Mouse (Mus musculus): Measurements from ENCODE around the gene Ros1. TPM values are rescaled to one million over a fixed set of nuclear protein-coding genes. Genes with fewer than 3 reads are reported as not detected.
A peak's percentile ranks its signal among the peaks of the same experiment; 100 is the strongest.

Gene Ros1
- polyA plus RNA-seq, 1 experiment from 2014 or later, result not detected

DNA sequence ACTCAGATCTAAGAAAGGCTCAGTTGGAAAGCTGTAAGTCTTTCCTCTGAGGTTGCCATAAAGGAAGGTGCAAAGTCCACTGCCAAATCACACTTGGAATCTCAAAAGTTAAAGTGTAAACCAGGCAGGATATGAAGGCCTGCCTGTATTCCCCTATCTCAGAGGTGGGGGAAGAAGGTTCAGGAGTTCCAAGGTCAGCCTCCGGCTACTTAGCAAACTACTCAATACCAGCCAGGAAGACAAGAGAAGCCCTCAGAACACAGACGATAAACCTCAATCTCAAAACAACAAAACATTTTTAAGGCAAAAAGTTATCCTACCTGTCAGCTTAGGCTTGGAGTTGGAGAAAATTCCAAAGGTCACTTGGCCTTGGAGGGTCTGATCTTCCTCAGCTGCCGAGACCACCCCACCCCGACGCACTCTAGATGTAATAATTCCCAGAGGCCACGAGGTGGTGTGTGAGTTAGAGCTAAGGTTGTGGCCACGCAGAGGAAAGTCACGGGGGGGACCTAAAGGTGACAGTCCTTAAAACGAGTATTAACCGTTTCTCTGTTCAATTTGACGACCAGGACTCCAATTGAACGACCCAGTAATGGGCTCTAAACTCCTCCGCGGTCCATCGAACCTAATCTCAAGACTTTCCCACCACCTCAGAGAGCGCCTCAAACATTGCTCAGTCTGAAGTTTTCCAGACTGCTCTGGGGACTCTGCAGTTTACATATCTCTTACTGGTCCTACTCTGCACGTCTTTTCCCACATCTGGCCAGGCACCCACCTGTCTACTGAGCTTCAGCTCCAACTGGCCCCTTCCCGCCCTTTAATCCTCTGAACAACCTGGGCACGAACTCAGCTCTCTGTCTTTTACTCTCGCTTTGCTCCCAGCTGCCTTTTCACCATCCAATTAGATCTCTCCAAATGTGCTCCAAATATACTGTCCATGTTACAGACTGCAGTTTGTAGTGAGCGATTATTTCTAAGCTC is 37.4 kb upstream of the Ros1 start:
- WGBS, result 11% methylated on average over 21 of the region's 21 CpGs
- no peak overlapping the region for H3K27ac ChIP-seq (ENCODE audit: low read length)
- H3K9ac ChIP-seq (ENCODE audit: low read depth, low read length), result no peak overlapping the region
- no peaks in the 10 kb centered on the region for H3K9me3 ChIP-seq (replicated peaks; ENCODE audit: control insufficient read depth, low read length, poor library complexity, severe bottlenecking)
- ATAC-seq, result peak; percentile 39
- H3K27me3 ChIP-seq (ENCODE audit: control insufficient read depth, insufficient read depth, low read depth, low read length), result no peaks in the 10 kb centered on the region
- peak overlapping the region; percentile 82 for H3K4me2 ChIP-seq (ENCODE audit: low read length)
- H3K36me3 ChIP-seq (ENCODE audit: control insufficient read depth, insufficient read depth, low read length), result no peaks in the 10 kb centered on the region
- H3K4me3 ChIP-seq (ENCODE audit: low read depth, low read length), result peak overlapping the region; percentile 64
- peaks cover 6% of the 10 kb centered on the region; the same call in 1 of the 2 replicates for H3K4me1 ChIP-seq (ENCODE audit: control insufficient read depth, insufficient read depth, low read length)

DNA sequence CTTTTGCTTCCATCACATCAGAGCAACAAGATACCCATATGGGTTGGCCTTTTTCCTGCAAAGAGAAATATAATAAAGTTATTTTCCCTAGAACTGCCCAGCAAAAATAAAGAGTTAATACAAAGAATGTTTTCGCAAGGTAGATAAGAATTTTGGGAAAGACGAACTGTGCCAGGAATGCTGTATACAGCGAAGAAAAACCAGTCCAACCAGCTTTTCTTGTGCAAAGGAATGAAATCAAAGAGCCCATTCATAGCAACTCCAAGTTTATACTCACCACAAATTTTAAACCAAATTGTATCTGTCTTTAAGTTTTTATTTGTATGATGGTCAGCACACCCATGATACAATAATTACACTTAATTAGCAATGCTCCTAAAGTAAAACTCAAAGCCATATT is 24.6 kb upstream of the Ros1 start:
- WGBS, result 87% methylated on average over 3 of the region's 3 CpGs
- ATAC-seq, result no peak
- H3K4me3 ChIP-seq (ENCODE audit: low read depth, low read length), result no peak overlapping the region
- H3K9me3 ChIP-seq (replicated peaks; ENCODE audit: control insufficient read depth, low read length, poor library complexity, severe bottlenecking), result no peaks in the 10 kb centered on the region
- no peaks in the 10 kb centered on the region for H3K4me1 ChIP-seq (ENCODE audit: control insufficient read depth, insufficient read depth, low read length)
- H3K36me3 ChIP-seq (ENCODE audit: control insufficient read depth, insufficient read depth, low read length), result no peaks in the 10 kb centered on the region
- no peak overlapping the region for H3K4me2 ChIP-seq (ENCODE audit: low read length)
- no peak overlapping the region for H3K9ac ChIP-seq (ENCODE audit: low read depth, low read length)
- H3K27me3 ChIP-seq (ENCODE audit: control insufficient read depth, insufficient read depth, low read depth, low read length), result no peaks in the 10 kb centered on the region
- H3K27ac ChIP-seq (ENCODE audit: low read length), result no peak overlapping the region

DNA sequence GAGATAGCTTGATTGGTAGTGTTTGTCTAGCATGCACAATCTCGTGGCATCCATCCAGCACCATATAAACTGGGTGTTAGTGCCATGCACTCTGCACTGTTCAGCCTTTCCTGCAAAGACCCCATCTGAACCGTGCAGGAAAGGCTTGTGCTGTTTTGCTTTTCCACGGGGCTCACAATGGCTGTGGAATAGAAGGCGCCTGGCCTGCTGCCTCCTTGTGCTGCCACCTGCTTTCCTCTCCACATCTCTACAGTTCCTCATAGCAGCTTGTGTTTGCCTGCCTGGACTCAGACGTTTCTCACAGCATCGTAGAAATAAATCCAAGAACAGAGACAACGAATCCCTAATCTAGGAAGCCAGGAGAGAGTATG is 22.5 kb upstream of the Ros1 start:
- H3K9me3 ChIP-seq (replicated peaks; ENCODE audit: control insufficient read depth, low read length, poor library complexity, severe bottlenecking), result no peaks in the 10 kb centered on the region
- WGBS, result 52% methylated on average over 7 of the region's 7 CpGs
- peak; percentile 72 for ATAC-seq
- H3K36me3 ChIP-seq (ENCODE audit: control insufficient read depth, insufficient read depth, low read length), result no peaks in the 10 kb centered on the region
- H3K27me3 ChIP-seq (ENCODE audit: control insufficient read depth, insufficient read depth, low read depth, low read length), result no peaks in the 10 kb centered on the region
- no peaks in the 10 kb centered on the region for H3K4me1 ChIP-seq (ENCODE audit: control insufficient read depth, insufficient read depth, low read length)
- H3K9ac ChIP-seq (ENCODE audit: low read depth, low read length), result no peak overlapping the region
- H3K4me2 ChIP-seq (ENCODE audit: low read length), result no peak overlapping the region
- H3K4me3 ChIP-seq (ENCODE audit: low read depth, low read length), result no peak overlapping the region
- H3K27ac ChIP-seq (ENCODE audit: low read length), result no peak overlapping the region

DNA sequence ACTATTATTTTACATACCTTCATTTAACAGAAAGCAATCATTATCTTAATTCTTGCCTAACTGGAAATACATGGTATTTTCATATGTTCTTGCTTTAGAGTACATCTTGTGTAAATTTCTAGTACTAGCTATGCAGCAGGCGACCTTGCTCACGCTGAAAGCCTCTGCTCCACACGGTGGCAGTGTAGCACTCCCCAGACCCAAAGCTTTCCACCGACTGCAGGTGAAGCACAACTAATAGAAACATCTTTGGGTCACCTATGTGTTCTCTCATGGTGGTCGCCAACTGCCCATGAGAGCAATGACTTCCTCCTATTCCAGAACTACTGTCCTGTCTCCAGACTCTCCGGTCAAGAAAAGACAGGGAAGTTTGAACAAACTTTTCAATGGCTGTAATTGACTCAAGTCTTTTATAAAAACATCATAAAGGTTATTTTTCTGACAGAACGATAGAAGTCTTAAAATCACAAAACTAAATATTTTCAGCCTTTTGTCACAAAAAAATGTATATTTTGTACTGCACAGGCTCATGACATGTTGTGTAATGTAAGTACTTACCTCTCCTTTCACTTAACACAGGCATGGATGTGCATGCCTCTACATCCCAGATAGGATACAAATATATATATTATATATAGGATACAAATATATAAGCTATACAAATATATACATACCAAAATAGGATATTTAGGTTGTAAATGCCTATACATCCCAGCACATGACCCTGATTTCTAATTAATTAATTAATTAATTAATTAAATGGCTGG is 21.9 kb upstream of the Ros1 start:
- ATAC-seq, result peak; percentile 89
- H3K27ac ChIP-seq (ENCODE audit: low read length), result no peak overlapping the region
- 27% methylated on average over 7 of the region's 7 CpGs for WGBS
- H3K4me2 ChIP-seq (ENCODE audit: low read length), result no peak overlapping the region
- H3K4me3 ChIP-seq (ENCODE audit: low read depth, low read length), result no peak overlapping the region
- no peaks in the 10 kb centered on the region for H3K36me3 ChIP-seq (ENCODE audit: control insufficient read depth, insufficient read depth, low read length)
- no peaks in the 10 kb centered on the region for H3K9me3 ChIP-seq (replicated peaks; ENCODE audit: control insufficient read depth, low read length, poor library complexity, severe bottlenecking)
- no peaks in the 10 kb centered on the region for H3K27me3 ChIP-seq (ENCODE audit: control insufficient read depth, insufficient read depth, low read depth, low read length)
- no peaks in the 10 kb centered on the region for H3K4me1 ChIP-seq (ENCODE audit: control insufficient read depth, insufficient read depth, low read length)
- H3K9ac ChIP-seq (ENCODE audit: low read depth, low read length), result no peak overlapping the region

DNA sequence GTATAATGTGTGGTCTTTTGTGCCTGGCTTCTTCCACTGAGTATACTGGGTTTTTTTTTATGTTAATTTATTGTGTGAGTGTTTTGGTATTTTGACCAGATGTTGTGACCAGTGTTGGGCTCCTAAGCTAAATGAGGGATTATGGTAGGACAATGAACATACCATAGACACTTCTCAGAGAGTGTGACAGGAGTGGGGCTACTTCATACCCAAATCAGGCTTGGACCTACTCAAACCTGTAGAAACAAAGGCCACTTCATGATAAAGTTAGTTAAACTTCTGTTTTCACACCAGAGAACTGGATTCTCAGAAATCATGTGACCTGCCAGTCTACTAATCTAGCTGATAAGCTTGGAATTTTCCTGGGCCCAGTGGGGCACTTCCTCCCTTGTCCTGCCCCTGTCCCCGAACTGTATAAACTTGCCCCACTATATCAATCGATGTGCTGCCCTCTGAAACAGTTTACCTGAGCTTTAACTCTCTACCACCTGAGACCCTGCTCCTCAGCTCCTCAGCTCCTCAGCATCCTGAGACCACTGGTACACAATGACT is 20.3 kb upstream of the Ros1 start:
- H3K9ac ChIP-seq (ENCODE audit: low read depth, low read length), result no peak overlapping the region
- no peak overlapping the region for H3K27ac ChIP-seq (ENCODE audit: low read length)
- no peak overlapping the region for H3K4me2 ChIP-seq (ENCODE audit: low read length)
- H3K9me3 ChIP-seq (replicated peaks; ENCODE audit: control insufficient read depth, low read length, poor library complexity, severe bottlenecking), result no peaks in the 10 kb centered on the region
- no peaks in the 10 kb centered on the region for H3K36me3 ChIP-seq (ENCODE audit: control insufficient read depth, insufficient read depth, low read length)
- H3K4me3 ChIP-seq (ENCODE audit: low read depth, low read length), result no peak overlapping the region
- 75% methylated on average over 2 of the region's 2 CpGs for whole genome bisulfite sequencing
- no peak for ATAC-seq
- H3K27me3 ChIP-seq (ENCODE audit: control insufficient read depth, insufficient read depth, low read depth, low read length), result no peaks in the 10 kb centered on the region
- no peaks in the 10 kb centered on the region for H3K4me1 ChIP-seq (ENCODE audit: control insufficient read depth, insufficient read depth, low read length)

DNA sequence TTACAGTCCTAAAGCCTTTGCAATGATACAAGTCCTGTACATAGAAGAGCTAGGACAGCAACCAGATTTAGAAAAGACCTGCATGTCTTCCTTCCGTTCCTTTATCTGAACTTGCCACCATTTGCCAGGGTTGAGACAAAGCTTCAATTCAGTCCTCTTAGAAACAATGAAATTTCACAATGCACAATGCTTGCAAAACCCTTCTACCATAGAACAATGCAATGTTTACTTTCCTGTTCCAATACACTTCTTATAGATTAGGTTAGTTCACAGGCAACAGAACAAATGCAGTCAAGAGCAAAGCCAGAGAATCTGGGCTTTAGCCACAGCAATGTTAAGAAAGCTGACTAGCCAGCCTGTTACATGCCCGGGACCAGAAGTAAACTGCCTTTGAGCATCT is 9.0 kb upstream of the Ros1 start:
- no peaks in the 10 kb centered on the region for H3K27me3 ChIP-seq (ENCODE audit: control insufficient read depth, insufficient read depth, low read depth, low read length)
- H3K36me3 ChIP-seq (ENCODE audit: control insufficient read depth, insufficient read depth, low read length), result no peaks in the 10 kb centered on the region
- ATAC-seq, result no peak
- H3K27ac ChIP-seq (ENCODE audit: low read length), result no peak overlapping the region
- no peak overlapping the region for H3K4me3 ChIP-seq (ENCODE audit: low read depth, low read length)
- no peaks in the 10 kb centered on the region for H3K9me3 ChIP-seq (replicated peaks; ENCODE audit: control insufficient read depth, low read length, poor library complexity, severe bottlenecking)
- H3K4me2 ChIP-seq (ENCODE audit: low read length), result no peak overlapping the region
- 91% methylated on average over 2 of the region's 2 CpGs for WGBS
- no peaks in the 10 kb centered on the region for H3K4me1 ChIP-seq (ENCODE audit: control insufficient read depth, insufficient read depth, low read length)
- no peak overlapping the region for H3K9ac ChIP-seq (ENCODE audit: low read depth, low read length)

DNA sequence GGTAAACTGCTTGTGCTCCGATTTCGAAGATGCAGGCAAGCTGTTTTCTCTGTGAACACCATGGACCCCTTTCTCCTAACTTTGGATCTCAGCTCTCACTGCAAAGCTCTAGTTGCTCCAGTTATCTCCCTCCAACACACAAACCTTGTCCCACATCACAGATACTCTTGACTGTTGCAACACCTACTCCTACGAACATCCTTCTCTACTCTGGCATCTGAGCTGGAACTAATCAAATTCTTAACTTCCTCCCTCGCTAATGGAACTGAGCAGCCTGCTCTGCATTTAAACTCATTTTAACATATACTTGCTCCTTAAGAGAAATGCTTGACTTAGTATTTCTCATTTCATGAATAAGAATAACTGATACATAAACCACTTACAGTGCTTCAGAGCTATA is 9.1 kb downstream of the Ros1 start:
- Histone ChIP-seq H3K9me3 (replicated peaks; ENCODE audit: control insufficient read depth, low read length, poor library complexity, severe bottlenecking) (no peaks in the 10 kb centered on the region), H3K4me2 (ENCODE audit: low read length) (no peak overlapping the region), H3K4me3 (ENCODE audit: low read depth, low read length) (no peak overlapping the region), H3K9ac (ENCODE audit: low read depth, low read length) (no peak overlapping the region), H3K36me3 (ENCODE audit: control insufficient read depth, insufficient read depth, low read length) (no peaks in the 10 kb centered on the region), H3K27me3 (ENCODE audit: control insufficient read depth, insufficient read depth, low read depth, low read length) (no peaks in the 10 kb centered on the region), H3K4me1 (ENCODE audit: control insufficient read depth, insufficient read depth, low read length) (no peaks in the 10 kb centered on the region), H3K27ac (ENCODE audit: low read length) (no peak overlapping the region)
- WGBS, result 88% methylated on average over 4 of the region's 4 CpGs
- no peak for ATAC-seq

DNA sequence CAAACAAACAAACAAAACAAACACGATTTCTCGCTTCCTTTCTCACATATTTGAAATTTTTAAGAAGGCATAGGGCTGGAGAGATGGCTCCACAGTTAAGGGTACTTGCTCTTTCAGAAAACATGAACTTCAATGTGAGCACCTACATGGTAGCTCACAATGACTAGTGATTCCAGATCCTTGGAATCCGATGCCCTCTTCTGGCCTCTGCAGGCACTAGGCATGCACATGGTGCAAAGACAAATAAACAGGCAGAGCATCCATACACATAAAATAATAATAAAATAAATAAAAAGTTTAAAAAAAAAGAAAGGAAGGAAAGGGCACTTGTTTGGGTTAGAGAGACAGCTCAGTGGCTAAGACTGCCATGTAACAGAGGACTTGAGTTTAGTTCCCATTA is 12.2 kb downstream of the Ros1 start:
- Histone ChIP-seq H3K4me1 (ENCODE audit: control insufficient read depth, insufficient read depth, low read length) (no peaks in the 10 kb centered on the region), H3K4me3 (ENCODE audit: low read depth, low read length) (no peak overlapping the region), H3K9me3 (replicated peaks; ENCODE audit: control insufficient read depth, low read length, poor library complexity, severe bottlenecking) (no peaks in the 10 kb centered on the region), H3K9ac (ENCODE audit: low read depth, low read length) (no peak overlapping the region), H3K27ac (ENCODE audit: low read length) (no peak overlapping the region), H3K36me3 (ENCODE audit: control insufficient read depth, insufficient read depth, low read length) (no peaks in the 10 kb centered on the region), H3K4me2 (ENCODE audit: low read length) (no peak overlapping the region), H3K27me3 (ENCODE audit: control insufficient read depth, insufficient read depth, low read depth, low read length) (no peaks in the 10 kb centered on the region)
- no peak for ATAC-seq
- 83% methylated on average over 3 of the region's 3 CpGs for WGBS

DNA sequence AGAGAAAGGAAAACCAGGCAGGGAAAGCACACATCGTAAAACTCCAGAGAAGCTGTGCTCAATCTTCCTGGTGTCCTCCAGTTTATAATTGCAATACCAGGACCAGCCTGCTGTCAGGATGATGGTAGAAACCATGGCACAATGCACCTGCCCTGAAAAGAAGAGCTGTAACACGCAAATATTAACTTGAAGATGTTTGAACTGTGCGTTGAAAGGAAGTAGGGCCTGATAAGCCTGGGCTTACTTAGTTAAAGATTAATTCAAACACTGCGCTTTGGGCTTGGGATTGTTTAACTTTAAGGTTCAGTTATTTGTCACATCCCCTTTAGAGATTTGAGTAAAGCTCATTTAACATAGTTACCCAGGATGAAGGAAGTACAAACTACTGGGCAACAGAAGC is 20.7 kb downstream of the Ros1 start:
- ATAC-seq, result no peak
- H3K27me3 ChIP-seq (ENCODE audit: control insufficient read depth, insufficient read depth, low read depth, low read length), result no peaks in the 10 kb centered on the region
- no peak overlapping the region for H3K4me2 ChIP-seq (ENCODE audit: low read length)
- no peak overlapping the region for H3K9ac ChIP-seq (ENCODE audit: low read depth, low read length)
- no peak overlapping the region for H3K27ac ChIP-seq (ENCODE audit: low read length)
- 85% methylated on average over 4 of the region's 4 CpGs for WGBS
- H3K4me1 ChIP-seq (ENCODE audit: control insufficient read depth, insufficient read depth, low read length), result no peaks in the 10 kb centered on the region
- no peaks in the 10 kb centered on the region for H3K9me3 ChIP-seq (replicated peaks; ENCODE audit: control insufficient read depth, low read length, poor library complexity, severe bottlenecking)
- no peaks in the 10 kb centered on the region for H3K36me3 ChIP-seq (ENCODE audit: control insufficient read depth, insufficient read depth, low read length)
- no peak overlapping the region for H3K4me3 ChIP-seq (ENCODE audit: low read depth, low read length)
